Mouse (Mus musculus) spleen, adult 2 months (tissue): Measurements from ENCODE around the gene Sgca. TPM values are rescaled to one million over a fixed set of nuclear protein-coding genes. Genes with fewer than 3 reads are reported as not detected.

Source experiments
- DNase-seq, 2 experiments: peaks; one replicate each; pipeline versions ENCODE4 v3.0.0 to v3.0.0-alpha.2; 2012 to 2021; ENCODE audit warnings: low spot score in 2 of 2, low read depth in 1 of 2
- H3K27ac ChIP-seq: fragments of 200-500 bp; 2 replicates; pipeline ENCODE4 v1.5.1; 2012; ENCODE audit warnings: low read length, inconsistent platforms; ENCODE audit not compliant: insufficient read depth
- H3K27me3 ChIP-seq: fragments of 200-500 bp; 2 replicates; pipeline ENCODE4 v1.6.1; 2012; ENCODE audit warnings: mild to moderate bottlenecking, moderate library complexity, low read length, inconsistent platforms; ENCODE audit not compliant: control insufficient read depth, insufficient read depth
- H3K36me3 ChIP-seq: fragments of 200-500 bp; 2 replicates; pipeline ENCODE4 v1.6.1; 2012; ENCODE audit warnings: mild to moderate bottlenecking, low read length, inconsistent platforms; ENCODE audit not compliant: control insufficient read depth, insufficient read depth
- H3K4me1 ChIP-seq: fragments of 200-500 bp; 2 replicates; pipeline ENCODE4 v1.6.1; 2011; ENCODE audit warnings: inconsistent platforms; ENCODE audit not compliant: control insufficient read depth, insufficient read depth, insufficient read length
- H3K4me3 ChIP-seq: fragments of 200-500 bp; 2 replicates; pipeline ENCODE4 v1.5.1; 2011; ENCODE audit warnings: mild to moderate bottlenecking, inconsistent platforms; ENCODE audit not compliant: insufficient read depth, insufficient read length; ENCODE audit errors: extremely low read depth
- CTCF ChIP-seq: fragments of 200-500 bp; IDR thresholded peaks from 2 replicates; pipeline ENCODE4 v1.5.1; 2011; ENCODE audit warnings: mild to moderate bottlenecking, inconsistent platforms; ENCODE audit not compliant: insufficient read depth, insufficient read length, insufficient replicate concordance; ENCODE audit errors: extremely low read depth
- POLR2A ChIP-seq: fragments of 200-500 bp; IDR thresholded peaks from 2 replicates; pipeline ENCODE4 v1.6.1; 2011; ENCODE audit warnings: low read depth, low read length, inconsistent platforms
- WGBS: fragments of 180-500 bp; shearing (Covaris S2); methylation state at CpG from one replicate; pipeline ENCODE4 v1.1.7; 2018; 5-methylcytosine and 5-hydroxymethylcytosine counted together
- polyA plus RNA-seq: library from polyadenylated mRNA; depleted of rRNA; stranded (reverse); fragments of >200 nt; gene quantifications from 2 replicates; pipeline ENCODE4 v1.2.3, GENCODE M21; 2012; rRNA removed

The Sgca gene
- polyA plus RNA-seq, 1 experiment = 1.5 TPM

GRCm38 (mm10) chr11:94916477-94916876, 59.6 kb downstream of the Sgca start:
- Histone ChIP-seq H3K4me1 (no peaks in the 10 kb centered on the region), H3K4me3 (no peak overlapping the region), H3K27me3 (no peaks in the 10 kb centered on the region), H3K27ac (no peak overlapping the region), H3K36me3 (no peaks in the 10 kb centered on the region)
- 44% methylated on average over 4 of the region's 4 CpGs for WGBS
- TF ChIP-seq POLR2A (no peak), CTCF (no peak)
- DNase-seq = no peak

DNA sequence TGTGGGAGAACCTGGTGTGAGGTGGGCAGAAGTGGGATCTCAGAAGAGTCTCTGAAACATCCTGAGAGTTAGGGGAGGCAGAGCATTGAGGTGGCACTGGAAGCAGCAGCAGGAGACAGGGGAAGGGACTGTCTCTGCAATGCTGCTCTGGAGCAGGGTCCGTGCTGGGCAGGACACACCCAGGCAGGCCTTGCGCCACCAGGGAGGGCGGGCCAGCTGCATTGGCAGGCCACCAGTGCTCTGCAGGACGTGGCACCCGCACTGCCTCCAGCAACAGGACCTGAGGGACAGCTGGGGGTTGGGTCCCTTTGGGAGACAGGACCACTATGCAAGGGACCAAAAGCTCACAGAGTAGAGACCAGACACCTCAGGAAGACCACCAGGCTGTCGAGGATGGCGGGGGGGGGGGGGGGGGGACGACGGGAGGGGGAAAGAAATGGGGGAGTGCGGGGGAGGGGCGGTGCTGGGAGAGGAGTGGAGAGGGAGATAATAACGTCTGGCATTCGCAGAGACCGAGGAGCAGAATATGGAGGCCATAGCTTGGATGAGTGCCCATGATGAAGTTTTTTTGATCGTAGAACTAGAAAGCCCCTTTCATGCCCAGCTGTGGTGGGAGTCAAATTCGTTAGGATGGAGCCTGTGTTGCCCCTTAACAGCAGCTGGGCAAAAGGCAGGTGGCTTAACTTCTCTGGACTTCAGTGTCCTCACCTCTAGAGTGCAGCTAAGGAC, 60.3 kb downstream of the Sgca start:
- no peaks in the 10 kb centered on the region for H3K27me3 ChIP-seq
- 49% methylated on average over 14 of the region's 16 CpGs for WGBS
- H3K4me1 ChIP-seq = no peaks in the 10 kb centered on the region
- DNase-seq = no peak
- H3K27ac ChIP-seq = no peak overlapping the region
- TF ChIP-seq POLR2A (no peak), CTCF (no peak)
- no peak overlapping the region for H3K4me3 ChIP-seq
- no peaks in the 10 kb centered on the region for H3K36me3 ChIP-seq

DNA sequence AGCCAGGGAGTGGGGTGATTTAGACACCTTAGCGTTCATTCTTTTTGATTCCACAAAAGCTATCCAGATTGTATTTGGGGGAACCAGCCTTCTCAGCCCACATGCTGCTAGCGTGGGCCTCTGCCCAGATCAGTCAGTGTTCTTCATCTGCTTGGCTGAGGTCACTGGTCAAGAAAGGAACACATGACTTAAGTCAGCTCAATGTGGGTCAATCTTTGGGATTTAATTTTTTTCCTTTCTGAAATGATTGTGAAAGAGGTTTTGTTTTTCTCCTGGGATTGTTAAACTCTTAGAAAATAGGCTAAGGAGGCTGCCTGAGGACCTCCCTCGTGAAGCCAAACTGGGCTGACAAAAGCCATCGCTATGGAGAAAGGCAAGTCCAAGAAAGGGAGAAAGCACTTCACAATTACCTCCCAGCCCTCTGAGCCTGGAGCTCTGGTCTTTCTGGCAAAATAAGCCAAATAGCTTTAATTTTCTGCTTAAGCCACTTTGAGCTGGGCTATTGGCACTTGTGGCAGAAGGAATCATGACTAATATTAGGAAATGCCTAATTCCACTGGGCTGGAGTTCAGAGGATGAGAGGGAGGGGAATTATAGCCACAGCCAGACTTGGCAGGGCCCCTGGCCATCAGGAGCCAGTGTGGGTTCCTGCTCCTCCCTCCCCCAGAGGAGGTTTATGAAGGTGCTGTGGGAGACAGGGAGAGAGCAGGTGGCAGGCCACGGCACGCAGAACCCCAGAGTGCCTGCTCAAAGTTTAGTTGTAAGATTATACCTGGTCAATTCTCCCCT, 62.6 kb downstream of the Sgca start:
- Histone ChIP-seq H3K4me1 (no peaks in the 10 kb centered on the region), H3K27me3 (no peaks in the 10 kb centered on the region), H3K4me3 (no peak overlapping the region), H3K36me3 (no peaks in the 10 kb centered on the region), H3K27ac (no peak overlapping the region)
- WGBS = 82% methylated on average over 6 of the region's 6 CpGs
- no peak for TF ChIP-seq POLR2A
- no peak for TF ChIP-seq CTCF
- DNase-seq = no peak

Other genes starting within 250 kb of the Sgca start
- not detected in 2 replicates for gene Cdc34b, start 234.5 kb downstream of the Sgca start, polyA plus RNA-seq
- gene Tmem92, start 193.6 kb downstream of the Sgca start, polyA plus RNA-seq = not detected in 2 replicates
- gene Col1a1, start 40.1 kb downstream of the Sgca start, polyA plus RNA-seq = 24.2 and 24.7 TPM in 2 replicates
- gene Hils1, start 8.7 kb downstream of the Sgca start, polyA plus RNA-seq = not detected in 2 replicates
- 51.9 and 54.5 TPM in 2 replicates for gene Ppp1r9b, start 14.7 kb upstream of the Sgca start, polyA plus RNA-seq
- gene Samd14, start 33.6 kb upstream of the Sgca start, polyA plus RNA-seq = 19.3 and 23.7 TPM in 2 replicates
- gene Pdk2, start 65.0 kb upstream of the Sgca start, polyA plus RNA-seq = 12.6 and 13.8 TPM in 2 replicates
- gene Itga3, start 100.5 kb upstream of the Sgca start, polyA plus RNA-seq = 12.7 and 13.9 TPM in 2 replicates
- not detected in 2 replicates for gene Dlx3, start 143.8 kb upstream of the Sgca start, polyA plus RNA-seq
- gene Dlx4, start 169.9 kb upstream of the Sgca start, polyA plus RNA-seq = not detected in 2 replicates